Mouse (Mus musculus) lung, postnatal 36 days (tissue): ENCODE data around the gene Pdzd3.

Experiments used
- DNase-seq: peaks from one replicate; pipeline ENCODE4 v3.0.0; 2022; ENCODE audit warnings: mixed read lengths

Gene Pdzd3

DNA sequence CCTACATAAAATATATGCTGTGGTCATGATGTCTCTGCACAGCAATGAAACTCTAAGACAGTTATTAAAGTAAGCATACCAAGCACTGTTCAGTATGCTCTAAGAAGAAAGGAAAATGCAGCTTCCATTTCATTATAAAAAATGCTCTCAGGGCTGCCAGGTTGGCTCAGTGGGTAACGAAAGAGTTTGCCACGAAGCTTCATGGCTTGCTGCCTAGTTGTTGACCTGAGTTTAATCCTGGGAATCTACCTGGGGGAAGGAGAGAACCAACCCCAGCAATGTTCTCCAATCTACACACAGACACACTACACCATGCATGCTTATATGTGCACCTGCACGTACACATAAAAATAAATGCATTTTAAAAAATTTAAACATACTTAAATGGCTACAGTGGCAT lies 52.1 kb downstream of the Pdzd3 start:
- no peak for DNase-seq
